8 mouse cellular contexts compared by ENCODE assay signal in the genomic region with DNA sequence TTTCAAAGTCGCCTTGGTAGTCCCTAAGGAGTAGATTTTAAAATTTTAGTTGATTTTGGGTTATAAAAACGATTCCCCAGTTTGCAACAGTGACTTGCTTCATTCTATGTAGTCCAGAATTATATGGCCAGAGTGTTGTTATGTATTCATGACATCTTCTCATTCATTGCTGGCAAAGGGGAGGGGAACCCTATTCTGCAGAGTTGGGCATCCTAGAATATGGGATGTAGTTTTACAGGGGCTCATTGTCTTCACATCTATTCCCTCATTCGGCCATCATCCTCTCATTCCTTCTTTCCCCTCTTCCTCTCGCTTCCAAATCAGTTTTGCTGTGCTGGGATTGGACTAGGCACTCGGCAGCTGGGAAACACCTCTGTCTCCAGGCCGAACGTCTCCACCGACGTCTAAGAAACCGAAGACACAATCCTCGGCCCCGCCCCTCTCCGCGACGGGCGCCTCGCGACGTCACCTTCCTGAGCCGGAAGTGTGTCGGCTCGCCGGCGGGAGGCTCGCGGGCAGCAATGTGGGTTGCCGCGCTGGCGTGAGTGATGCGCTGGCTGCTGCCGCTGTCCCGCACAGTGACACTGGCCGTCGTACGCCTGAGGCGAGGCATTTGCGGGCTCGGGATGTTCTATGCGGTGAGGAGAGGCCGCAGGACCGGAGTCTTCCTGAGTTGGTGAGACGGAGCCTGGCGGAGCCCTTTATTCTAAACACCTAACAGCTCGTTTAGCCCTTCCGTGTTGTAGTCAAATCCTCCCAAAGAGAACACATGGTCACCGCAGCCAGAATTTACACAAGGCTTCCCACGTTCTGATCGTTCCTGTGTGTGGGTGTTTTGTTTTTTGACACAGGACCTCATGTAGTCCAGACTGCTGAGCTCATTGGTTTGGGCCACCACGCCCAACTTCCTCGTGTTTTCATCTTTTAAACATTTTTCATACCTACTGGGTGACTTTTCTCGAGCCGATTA. TPM values are rescaled to one million over a fixed set of nuclear protein-coding genes. Genes with fewer than 3 reads are reported as not detected.
A peak's percentile ranks its signal among the peaks of the same experiment; 100 is the strongest.
DNase-seq lines count a peak whose midpoint lies in the region; ATAC-seq lines count a peak whose summit lies in the region.

A gene (plus strand): TSS at position 462 of the 970 bp plus-strand sequence.

- H3K4me1 ChIP-seq in hindbrain, embryonic 15.5 days (replicated peaks), result peaks cover 18% of the 10 kb centered on the region

- no peaks in the 10 kb centered on the region for H3K9me3 ChIP-seq in hindbrain, embryonic 15.5 days

- WGBS in hindbrain, embryonic 15.5 days, result 2% methylated on average over 52 of the region's 52 CpGs

- 0 out of 2 replicates have a peak, but pooled peaks cover 1% of the 10 kb centered on the region for H3K36me3 ChIP-seq in hindbrain, embryonic 15.5 days

- 0 out of 2 replicates have a peak, but pooled peaks cover 5% of the 10 kb centered on the region for H3K27me3 ChIP-seq in hindbrain, embryonic 15.5 days

- H3K4me2 ChIP-seq in hindbrain, embryonic 15.5 days, result peak within 1 kb of the TSS; percentile 71

- H3K4me3 ChIP-seq in hindbrain, embryonic 15.5 days, result peak within 1 kb of the TSS; percentile 80

- ATAC-seq in hindbrain, embryonic 15.5 days (ENCODE audit: low FRiP score, low read depth), result peak; percentile 96

- peak; percentile 96 for DNase-seq in ZHBTc4 (ENCODE audit: low read depth, low spot score)
- DNase-seq in cerebellum, postnatal 4 days (ENCODE audit: low spot score in 2 of 2), result peak; percentile 79 to 90
- DNase-seq in gastrocnemius, adult 18-20 months (ENCODE audit: low spot score), result peak; percentile 88
- DNase-seq in left cerebral cortex, adult 11 months (ENCODE audit: low spot score), result peak; percentile 83
- peak; percentile 94 for DNase-seq in lung, postnatal 36 days
- DNase-seq in retina, embryonic 14.5 days (ENCODE audit: low spot score), result peak; percentile 91
- DNase-seq in thymus, postnatal 36 days, result peak; percentile 86

- peak within 1 kb of the TSS; percentile 85 for H3K27ac ChIP-seq in hindbrain, embryonic 15.5 days (replicated peaks)

- peak within 1 kb of the TSS; percentile 68 for H3K9ac ChIP-seq in hindbrain, embryonic 15.5 days

RNA-seq across cellular contexts. Expression of the gene that starts here (rescaled TPM):
- 1 to 10 TPM; 6.6 to 7.0 TPM for total RNA-seq in gastrocnemius, adult 18-20 months (2021)
- 20.5 and 25.2 TPM in 2 replicates for polyA plus RNA-seq in hindbrain, embryonic 15.5 days (2015; fragmentation: Nextera tagmentation; extraction: Ambion mirVana)

Comparison
In these comparisons a context has a peak if more than half of its experiments do, and no peak if none do; other contexts are left out.
1. Peak in every context shown above with its lines: DNase-seq, ATAC-seq, H3K4me3 ChIP-seq and H3K27ac ChIP-seq.